Mouse (Mus musculus): ENCODE measurements at regions not wholly inside any gene's neighbourhood (a gene's known extent, or its start where the extent isn't known, plus 50 kb on each side); places are given as distances from the start of the nearest gene placed in this dataset.

- no peak for TF ChIP-seq CTCF (IDR thresholded peaks at IDR 0.05)
- no peak for TF ChIP-seq POLR2A (IDR thresholded peaks at IDR 0.05; ENCODE audit: insufficient read depth, low read depth, low read length)
Observed at GRCm38 (mm10) chr8:103950460-103950859, 151.0 kb upstream of the Cdh5 start.

Measured in heart, adult 2 months (tissue).